Mouse (Mus musculus): ENCODE measurements around the gene Rasa3.

GRCm38 (mm10) chr8:13624863-13625262 is 52.5 kb downstream of the Rasa3 start:
- TF ChIP-seq CTCF (IDR thresholded peaks at IDR 0.05; ENCODE audit: insufficient read depth, low read length) (no peak), POLR2A (IDR thresholded peaks at IDR 0.05; ENCODE audit: borderline replicate concordance, extremely low read depth, low read depth, low read length) (no peak)

Measured in lung, adult 2 months (tissue).